Mouse (Mus musculus) Patski (cell line): ENCODE measurements at regions not wholly inside any gene's neighbourhood (a gene's known extent, or its start where the extent isn't known, plus 50 kb on each side); places are given as distances from the start of the nearest gene placed in this dataset.

Experiments
- ATAC-seq: fragments of 100-300 bp; one replicate; pipeline ENCODE4 v1.8.0; 2021
- CTCF ChIA-PET: fragments of 350-600 bp; sonication (Branson Sonifier 250); formaldehyde crosslinking; loops from one replicate; lab custom pipeline; 2022; ENCODE audit warnings: inconsistent platforms; lab: Charles Lee
- POLR2A ChIA-PET: fragments of 350-600 bp; sonication (Branson Sonifier 250); formaldehyde crosslinking; loops from one replicate; lab custom pipeline; 2022; ENCODE audit warnings: antibody characterized with exemption, inconsistent platforms; lab: Charles Lee
- DNase-seq: peaks from one replicate; pipeline ENCODE4 v3.0.0-alpha.2; 2011; ENCODE audit warnings: low read depth, low spot score
- H3K27me3 ChIP-seq: fragments of 371-371 bp; one replicate; pipeline ENCODE4 v1.5.1; 2021
- CTCF ChIP-seq: fragments of 100-300 bp; IDR thresholded peaks from one replicate; pipeline ENCODE4 v1.5.1; 2021
- in situ Hi-C: fragments of 300-500 bp; cut with MboI; formaldehyde crosslinking; loops from 3 replicates; pipeline ENCODE4 v1.11.1; 2018; ENCODE audit warnings: low pct_unique_long_range_greater_than_20kb, mixed read lengths

DNA sequence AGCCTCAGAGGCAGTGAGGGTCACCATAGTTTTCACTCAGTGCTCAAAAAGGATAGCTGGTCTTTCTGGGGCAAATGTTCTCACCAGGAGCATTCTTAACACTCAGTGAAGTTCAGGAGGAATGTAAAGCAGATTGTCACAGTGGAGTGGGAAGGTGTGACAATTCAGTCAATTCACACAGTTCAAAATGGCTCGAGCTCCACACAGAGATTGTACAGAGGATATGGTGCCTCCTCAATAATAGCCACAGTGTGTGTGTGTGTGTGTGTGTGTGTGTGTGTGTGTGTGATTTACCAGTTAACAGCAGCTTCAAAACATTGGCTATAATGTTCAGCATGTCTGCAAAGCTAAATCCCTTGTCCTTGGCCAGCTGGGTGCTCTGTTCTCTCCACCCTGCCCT, 279.3 kb upstream of the Gm12728 start:
- DNase-seq (no peak), ATAC-seq (no peak)
- ChIA-PET POLR2A (no interaction called here), CTCF (no interaction called here)
- TF ChIP-seq CTCF: no peak
- H3K27me3 ChIP-seq: no peaks in the 10 kb centered on the region
- in situ Hi-C loops: no loop called here

DNA sequence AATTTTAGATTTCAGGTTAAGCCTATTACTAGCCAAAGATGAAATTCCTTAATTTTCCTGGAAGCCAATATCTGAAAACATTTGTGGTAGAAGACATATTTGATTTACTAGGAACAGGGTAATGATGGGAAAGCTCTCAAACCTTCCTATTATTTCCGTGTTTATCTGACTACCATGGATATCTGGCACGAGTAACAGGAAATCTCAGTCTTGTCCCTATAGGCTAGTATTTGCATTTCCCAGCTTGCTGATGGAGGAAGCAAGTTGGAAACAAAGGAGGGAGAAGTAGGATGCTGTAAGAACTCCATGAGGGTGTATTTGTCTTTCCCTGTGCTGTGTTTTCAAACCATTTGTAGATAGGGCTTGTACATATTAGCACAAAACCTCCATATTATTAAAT, 264.5 kb upstream of the Gm12728 start:
- no peak for ATAC-seq
- in situ Hi-C loops: no loop called here
- H3K27me3 ChIP-seq: no peaks in the 10 kb centered on the region
- no peak for TF ChIP-seq CTCF
- no peak for DNase-seq
- CTCF ChIA-PET: no interaction called here
- POLR2A ChIA-PET: no interaction called here

- no peaks in the 10 kb centered on the region for H3K27me3 ChIP-seq
- no peak for ATAC-seq
- no peak for DNase-seq
- TF ChIP-seq CTCF: no peak
- ChIA-PET POLR2A (no interaction called here), CTCF (no interaction called here)
- in situ Hi-C loops: no loop called here
These were observed 262.9 kb upstream of the Gm12728 start for GRCm38 (mm10) chr4:105526755-105527154.

GRCm38 (mm10) chr4:105527316-105527715, 262.4 kb upstream of the Gm12728 start:
- ChIA-PET CTCF (no interaction called here), POLR2A (no interaction called here)
- ATAC-seq (no peak), DNase-seq (no peak)
- in situ Hi-C loops: no loop called here
- no peaks in the 10 kb centered on the region for H3K27me3 ChIP-seq
- no peak for TF ChIP-seq CTCF

- ATAC-seq: no peak
- H3K27me3 ChIP-seq: no peaks in the 10 kb centered on the region
- TF ChIP-seq CTCF: no peak
- in situ Hi-C loops: no loop called here
- DNase-seq: no peak
- ChIA-PET CTCF (interaction anchor here (1.0 to 1.1 kb wide), 2 partner anchors 8 to 10 kb away, joined by 4 read pairs; no protein-coding TSS in a partner anchor), POLR2A (no interaction called here)
These were observed 257.8 kb upstream of the Gm12728 start for GRCm38 (mm10) chr4:105531651-105532425.

GRCm38 (mm10) chr4:105535451-105535850, 254.2 kb upstream of the Gm12728 start:
- DNase-seq: no peak
- in situ Hi-C loops: no loop called here
- ATAC-seq: no peak
- no peak for TF ChIP-seq CTCF
- POLR2A ChIA-PET: no interaction called here
- CTCF ChIA-PET: no interaction called here
- no peaks in the 10 kb centered on the region for H3K27me3 ChIP-seq

- no peaks in the 10 kb centered on the region for H3K27me3 ChIP-seq
- ChIA-PET CTCF (no interaction called here), POLR2A (no interaction called here)
- in situ Hi-C loops: no loop called here
- no peak for TF ChIP-seq CTCF
- ATAC-seq (no peak), DNase-seq (no peak)
These were observed 244.2 kb upstream of the Gm12728 start for GRCm38 (mm10) chr4:105545486-105545885.

DNA sequence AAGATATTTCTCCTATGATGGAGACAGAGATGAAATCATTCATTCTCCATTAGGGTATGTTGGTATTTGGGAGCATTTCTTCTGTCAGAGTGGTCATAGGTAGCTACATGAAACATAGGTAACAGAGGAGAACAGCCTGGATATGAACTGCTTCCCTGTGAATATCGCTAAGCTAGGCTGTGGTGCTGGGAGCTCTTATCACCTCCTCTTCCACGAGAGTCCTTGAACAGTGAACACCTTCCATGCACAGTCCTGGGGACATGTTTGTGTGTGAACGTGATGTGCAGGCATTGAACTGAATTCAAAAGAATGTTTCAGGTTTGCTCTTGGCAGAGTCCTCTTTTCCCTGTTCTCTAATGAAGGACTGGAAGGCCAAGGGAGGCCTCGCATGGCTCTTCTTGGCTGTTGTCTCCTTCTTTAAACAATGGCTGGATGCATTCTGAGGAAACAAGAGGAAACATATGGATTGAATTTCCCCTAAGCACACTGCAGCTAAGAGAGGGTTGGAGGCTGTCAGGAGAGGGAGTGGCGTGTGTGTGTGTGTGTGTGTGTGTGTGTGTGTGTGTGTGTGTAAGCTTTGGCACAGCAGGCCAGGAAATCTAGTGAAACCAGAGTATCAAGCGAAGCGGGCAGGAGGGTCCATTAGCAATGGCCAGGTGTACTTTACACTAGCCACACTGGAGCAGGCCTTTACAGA, 239.8 kb upstream of the Gm12728 start:
- no peak for TF ChIP-seq CTCF
- ChIA-PET CTCF (no interaction called here), POLR2A (no interaction called here)
- ATAC-seq (no peak), DNase-seq (no peak)
- no peaks in the 10 kb centered on the region for H3K27me3 ChIP-seq
- in situ Hi-C loops: loop anchor here (25.0 kb wide), 1 partner anchor 387 kb away; no protein-coding TSS in a partner anchor

DNA sequence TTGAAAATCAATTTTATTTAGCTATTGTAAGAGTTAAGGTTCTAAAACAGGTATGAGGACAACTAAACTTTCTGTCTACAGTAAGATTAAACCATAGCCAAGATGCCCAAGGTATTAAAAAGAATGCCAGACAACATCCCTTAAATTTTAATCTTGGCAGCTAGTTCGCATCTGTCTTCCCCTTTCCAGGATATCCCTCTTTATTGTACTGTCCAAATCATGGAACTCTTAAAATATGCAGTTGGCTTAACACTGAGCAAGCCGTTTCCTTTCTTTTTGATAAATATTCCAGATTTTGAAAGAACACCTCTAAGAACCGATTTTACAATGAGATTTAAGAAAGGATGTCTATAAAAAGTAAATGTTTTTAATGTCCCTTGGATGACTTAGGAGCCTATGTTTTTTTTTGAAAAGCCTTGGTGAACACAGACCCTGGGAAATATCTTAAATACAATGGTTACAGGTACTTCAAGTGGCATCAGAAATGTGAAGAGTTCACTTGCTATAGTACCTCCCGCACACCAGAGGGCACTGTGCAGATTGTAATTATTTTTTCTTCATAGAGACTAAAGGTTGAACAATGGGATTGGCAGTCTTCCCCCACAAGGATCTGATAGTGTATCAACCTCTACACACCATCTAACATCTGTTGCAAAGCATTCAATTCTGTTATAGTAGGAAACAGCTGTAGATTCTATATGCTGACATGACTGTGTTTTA, 237.5 kb upstream of the Gm12728 start:
- in situ Hi-C loops: loop anchor here (25.0 kb wide), 1 partner anchor 385 kb away; no protein-coding TSS in a partner anchor
- CTCF ChIA-PET: no interaction called here
- no peaks in the 10 kb centered on the region for H3K27me3 ChIP-seq
- TF ChIP-seq CTCF: no peak
- ATAC-seq (no peak), DNase-seq (no peak)
- POLR2A ChIA-PET: no interaction called here

DNA sequence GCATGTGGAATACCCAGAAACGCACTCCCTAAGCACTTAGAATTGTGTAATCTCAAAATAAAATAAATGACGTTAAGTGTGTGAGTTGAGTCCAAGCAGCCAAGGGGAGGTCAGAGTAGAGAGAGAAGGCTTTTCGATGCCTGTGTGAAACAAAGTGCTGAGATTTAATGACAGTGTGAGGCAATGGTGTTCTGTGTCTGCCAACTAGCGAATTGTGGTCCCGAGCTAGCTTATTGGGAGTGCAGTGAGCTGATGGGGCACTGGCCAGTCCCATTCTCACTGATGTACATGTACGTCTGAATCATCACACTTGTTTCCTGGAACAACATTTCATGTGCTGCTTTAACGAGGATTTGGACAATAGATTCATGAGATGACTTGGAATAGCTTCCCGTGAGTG, 234.7 kb upstream of the Gm12728 start:
- ChIA-PET POLR2A (no interaction called here), CTCF (interaction anchor here (0.8 to 1.7 kb wide), 2 partner anchors 10 to 13 kb away, joined by 4 to 6 read pairs; no protein-coding TSS in a partner anchor)
- TF ChIP-seq CTCF: no peak
- in situ Hi-C loops: loop anchor here (25.0 kb wide), 1 partner anchor 382 kb away; no protein-coding TSS in a partner anchor
- no peak for ATAC-seq
- DNase-seq: no peak
- H3K27me3 ChIP-seq: no peaks in the 10 kb centered on the region

DNA sequence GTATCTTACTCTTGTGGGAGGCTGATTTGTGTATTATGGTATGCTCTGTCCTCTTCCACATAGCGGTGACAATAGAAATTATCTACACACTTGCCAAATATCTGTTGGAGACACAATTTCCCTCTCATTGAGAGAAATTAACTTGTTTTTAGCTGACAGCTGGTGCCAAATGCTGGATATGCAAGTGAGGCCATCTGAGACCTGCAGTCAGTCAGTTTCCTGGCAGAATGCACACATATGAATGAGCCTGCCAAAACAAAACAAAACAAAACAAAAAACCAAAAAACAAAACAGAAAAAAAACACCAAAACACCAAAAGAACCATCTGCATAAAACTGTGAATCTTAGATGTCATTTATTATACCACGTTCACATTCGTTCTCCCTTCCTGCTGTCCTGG, 233.7 kb upstream of the Gm12728 start:
- in situ Hi-C loops: loop anchor here (25.0 kb wide), 1 partner anchor 381 kb away; no protein-coding TSS in a partner anchor
- ChIA-PET CTCF (interaction anchor here (1.7 kb wide), 1 partner anchor 9 kb away, joined by 6 read pairs; no protein-coding TSS in a partner anchor), POLR2A (no interaction called here)
- DNase-seq: no peak
- no peak for TF ChIP-seq CTCF
- no peak for ATAC-seq
- no peaks in the 10 kb centered on the region for H3K27me3 ChIP-seq
